Mouse (Mus musculus): ENCODE data around the gene Irf1. TPM values are rescaled to one million over a fixed set of nuclear protein-coding genes. Genes with fewer than 3 reads are reported as not detected.

Gene Irf1
- polyA plus RNA-seq, 1 experiment from 2014 or later: 3.6 TPM

GRCm38 (mm10) chr11:53779808-53780207 is 10.0 kb downstream of the Irf1 start:
- Histone ChIP-seq H3K4me1 (replicated peaks) (peaks cover 6% of the 10 kb centered on the region; the same call in 1 of the 2 replicates), H3K4me3 (no peak overlapping the region), H3K9me3 (no peaks in the 10 kb centered on the region), H3K36me3 (peaks cover 9% of the 10 kb centered on the region), H3K27me3 (ENCODE audit: insufficient read depth, poor library complexity, severe bottlenecking) (no peaks in the 10 kb centered on the region), H3K27ac (no peak overlapping the region)
- DNase-seq (ENCODE audit: low spot score): no peak
- WGBS: 92% methylated on average over 2 of the region's 2 CpGs

DNA sequence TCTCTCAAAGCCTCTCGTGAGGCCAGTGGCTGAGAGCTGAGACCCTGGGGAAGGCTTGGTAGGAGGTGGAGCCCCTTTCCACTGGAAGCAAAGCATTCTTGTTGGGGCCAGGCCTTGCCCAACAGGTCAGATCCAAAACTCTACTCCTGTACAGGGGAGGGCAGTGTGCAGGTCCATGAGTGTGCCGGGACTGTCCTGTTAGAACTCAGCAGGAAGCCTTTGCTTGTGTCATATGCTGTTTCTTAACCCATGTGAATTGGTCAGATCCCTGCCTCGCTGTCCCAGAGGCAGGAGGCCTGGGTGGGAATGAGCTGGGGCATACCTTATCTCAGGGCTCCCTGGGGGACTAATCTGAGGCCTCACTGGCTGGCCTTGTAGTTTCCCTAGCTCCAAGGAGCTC is 10.4 kb downstream of the Irf1 start:
- no peak overlapping the region for H3K4me3 ChIP-seq
- H3K27ac ChIP-seq: no peak overlapping the region
- H3K4me1 ChIP-seq (replicated peaks): peaks cover 6% of the 10 kb centered on the region; the same call in 1 of the 2 replicates
- no peaks in the 10 kb centered on the region for H3K9me3 ChIP-seq
- 63% methylated on average over 3 of the region's 3 CpGs for WGBS
- peaks cover 9% of the 10 kb centered on the region for H3K36me3 ChIP-seq
- H3K27me3 ChIP-seq (ENCODE audit: insufficient read depth, poor library complexity, severe bottlenecking): no peaks in the 10 kb centered on the region
- no peak for DNase-seq (ENCODE audit: low spot score)

DNA sequence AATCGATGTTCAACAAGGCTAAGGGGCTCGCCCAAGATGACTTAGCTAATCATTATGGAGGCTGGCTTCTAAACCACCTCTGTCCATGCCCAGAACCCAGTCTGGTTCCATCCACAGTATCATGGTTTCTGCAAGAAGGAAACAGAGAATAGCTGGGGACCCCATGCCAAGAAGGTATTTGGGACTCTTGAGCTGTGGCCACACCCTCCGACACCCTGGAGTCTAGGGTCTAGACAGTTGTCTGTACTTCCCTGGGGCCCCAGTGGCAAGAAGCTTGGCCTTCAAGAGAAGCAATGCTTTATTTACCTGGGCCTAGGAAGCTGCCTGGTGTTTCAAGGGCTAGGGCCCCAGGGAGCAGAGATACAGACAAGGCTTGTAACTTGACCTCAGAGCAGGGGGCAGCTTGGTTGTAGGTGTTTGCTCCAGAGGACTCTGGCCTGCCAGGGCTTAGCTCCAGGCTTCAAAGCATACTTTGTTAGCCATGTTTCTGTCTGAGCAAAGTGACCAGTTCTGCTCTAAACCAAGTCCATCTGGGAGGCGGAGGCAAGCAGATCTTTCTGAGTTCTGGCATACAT is 11.5 kb downstream of the Irf1 start:
- Histone ChIP-seq H3K27ac (no peak overlapping the region), H3K36me3 (peaks cover 4% of the 10 kb centered on the region), H3K4me1 (replicated peaks) (peaks cover 6% of the 10 kb centered on the region; the same call in 1 of the 2 replicates), H3K27me3 (ENCODE audit: insufficient read depth, poor library complexity, severe bottlenecking) (no peaks in the 10 kb centered on the region), H3K9me3 (no peaks in the 10 kb centered on the region), H3K4me3 (no peak overlapping the region)
- no peak for DNase-seq (ENCODE audit: low spot score)
- WGBS: 88% methylated on average over 4 of the region's 4 CpGs

GRCm38 (mm10) chr11:53781964-53782363 is 12.2 kb downstream of the Irf1 start:
- DNase-seq (ENCODE audit: low spot score): no peak
- no peak overlapping the region for H3K4me3 ChIP-seq
- H3K27ac ChIP-seq: no peak overlapping the region
- peaks cover 6% of the 10 kb centered on the region; the same call in 1 of the 2 replicates for H3K4me1 ChIP-seq (replicated peaks)
- no peaks in the 10 kb centered on the region for H3K36me3 ChIP-seq
- H3K9me3 ChIP-seq: no peaks in the 10 kb centered on the region
- H3K27me3 ChIP-seq (ENCODE audit: insufficient read depth, poor library complexity, severe bottlenecking): no peaks in the 10 kb centered on the region
- 91% methylated on average over 7 of the region's 7 CpGs for WGBS

DNA sequence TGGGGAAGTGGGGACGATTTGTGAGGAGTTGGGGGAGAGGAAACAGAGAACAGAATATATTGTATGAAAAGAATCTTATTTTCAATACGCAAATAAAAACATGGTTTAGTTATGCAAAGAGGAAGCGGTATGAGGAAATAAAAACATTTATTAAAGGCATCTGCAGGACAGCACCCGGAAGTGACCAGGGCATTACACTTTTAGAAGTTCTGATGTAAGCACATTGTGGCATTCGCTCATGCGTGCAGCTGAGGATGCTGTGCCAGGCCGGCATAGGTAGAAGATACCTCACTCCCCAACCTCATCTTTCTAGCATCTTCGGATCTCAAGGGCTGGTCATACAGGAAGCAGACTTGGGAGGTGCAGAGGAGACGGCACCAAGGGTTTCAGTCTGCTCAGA is 13.5 kb downstream of the Irf1 start:
- no peaks in the 10 kb centered on the region for H3K36me3 ChIP-seq
- no peaks in the 10 kb centered on the region for H3K9me3 ChIP-seq
- DNase-seq (ENCODE audit: low spot score): no peak
- peaks cover 12% of the 10 kb centered on the region for H3K4me1 ChIP-seq (replicated peaks)
- no peak overlapping the region for H3K4me3 ChIP-seq
- H3K27me3 ChIP-seq (ENCODE audit: insufficient read depth, poor library complexity, severe bottlenecking): no peaks in the 10 kb centered on the region
- H3K27ac ChIP-seq: no peak overlapping the region
- 88% methylated on average over 9 of the region's 9 CpGs for WGBS

- no peaks in the 10 kb centered on the region for H3K9me3 ChIP-seq
- no peak overlapping the region for H3K4me3 ChIP-seq
- DNase-seq (ENCODE audit: low spot score): no peak
- 86% methylated on average over 3 of the region's 3 CpGs for WGBS
- H3K27ac ChIP-seq: no peak overlapping the region
- H3K36me3 ChIP-seq: no peaks in the 10 kb centered on the region
- no peaks in the 10 kb centered on the region for H3K27me3 ChIP-seq (ENCODE audit: insufficient read depth, poor library complexity, severe bottlenecking)
- H3K4me1 ChIP-seq (replicated peaks): peaks cover 24% of the 10 kb centered on the region
Measured at GRCm38 (mm10) chr11:53785311-53785936, 15.6 kb downstream of the Irf1 start.

GRCm38 (mm10) chr11:53786058-53787031 is 16.5 kb downstream of the Irf1 start:
- H3K9me3 ChIP-seq: no peaks in the 10 kb centered on the region
- 86% methylated on average over 13 of the region's 13 CpGs for WGBS
- no peak overlapping the region for H3K27ac ChIP-seq
- H3K4me3 ChIP-seq: no peak overlapping the region
- H3K4me1 ChIP-seq (replicated peaks): peaks cover 24% of the 10 kb centered on the region
- H3K36me3 ChIP-seq: no peaks in the 10 kb centered on the region
- no peak for DNase-seq (ENCODE audit: low spot score)
- H3K27me3 ChIP-seq (ENCODE audit: insufficient read depth, poor library complexity, severe bottlenecking): no peaks in the 10 kb centered on the region

GRCm38 (mm10) chr11:53788196-53788595 is 18.4 kb downstream of the Irf1 start:
- Histone ChIP-seq H3K9me3 (no peaks in the 10 kb centered on the region), H3K36me3 (no peaks in the 10 kb centered on the region), H3K4me3 (no peak overlapping the region), H3K27me3 (ENCODE audit: insufficient read depth, poor library complexity, severe bottlenecking) (no peaks in the 10 kb centered on the region), H3K27ac (0 out of 2 replicates have a peak overlapping the region, but pooled peaks have one; percentile 43), H3K4me1 (replicated peaks) (peaks cover 24% of the 10 kb centered on the region)
- 58% methylated on average over 8 of the region's 8 CpGs for WGBS
- peak; percentile 38 for DNase-seq (ENCODE audit: low spot score)

- Histone ChIP-seq H3K27ac (no peak overlapping the region), H3K36me3 (no peaks in the 10 kb centered on the region), H3K27me3 (ENCODE audit: insufficient read depth, poor library complexity, severe bottlenecking) (no peaks in the 10 kb centered on the region), H3K4me1 (replicated peaks) (peaks cover 24% of the 10 kb centered on the region), H3K9me3 (no peaks in the 10 kb centered on the region), H3K4me3 (no peak overlapping the region)
- 74% methylated on average over 3 of the region's 3 CpGs for WGBS
- no peak for DNase-seq (ENCODE audit: low spot score)
Measured at GRCm38 (mm10) chr11:53789277-53789676, 19.5 kb downstream of the Irf1 start.

- no peak for DNase-seq (ENCODE audit: low spot score)
- Histone ChIP-seq H3K36me3 (no peaks in the 10 kb centered on the region), H3K4me1 (replicated peaks) (peaks cover 54% of the 10 kb centered on the region), H3K27ac (no peak overlapping the region), H3K27me3 (ENCODE audit: insufficient read depth, poor library complexity, severe bottlenecking) (no peaks in the 10 kb centered on the region), H3K4me3 (no peak overlapping the region), H3K9me3 (no peaks in the 10 kb centered on the region)
- 84% methylated on average over 3 of the region's 3 CpGs for WGBS
Measured at GRCm38 (mm10) chr11:53792986-53793385, 23.2 kb downstream of the Irf1 start.

DNA sequence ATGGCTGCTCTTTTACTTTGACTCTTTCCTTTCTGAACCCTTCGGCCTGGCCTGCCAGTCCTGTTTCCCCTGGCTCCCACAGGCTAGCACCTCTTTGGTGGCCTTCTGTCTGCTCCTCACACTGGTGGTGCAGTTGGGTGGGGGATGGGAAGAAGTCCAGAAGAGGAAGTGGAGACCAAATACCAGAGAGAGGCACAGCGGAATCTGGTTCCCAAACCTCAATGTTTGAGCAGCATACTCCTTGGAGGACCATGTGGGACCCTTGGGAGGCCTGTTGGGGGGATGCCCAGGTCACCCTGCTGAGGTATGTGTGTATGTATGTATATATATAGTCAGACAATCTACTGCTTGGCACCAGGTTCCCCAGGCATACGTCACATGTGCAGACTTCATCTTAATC is 24.2 kb downstream of the Irf1 start:
- H3K9me3 ChIP-seq: no peaks in the 10 kb centered on the region
- H3K27ac ChIP-seq: no peak overlapping the region
- H3K27me3 ChIP-seq (ENCODE audit: insufficient read depth, poor library complexity, severe bottlenecking): no peaks in the 10 kb centered on the region
- no peak for DNase-seq (ENCODE audit: low spot score)
- peaks cover 45% of the 10 kb centered on the region for H3K4me1 ChIP-seq (replicated peaks)
- no peaks in the 10 kb centered on the region for H3K36me3 ChIP-seq
- 77% methylated on average over 3 of the region's 3 CpGs for WGBS
- H3K4me3 ChIP-seq: no peak overlapping the region

DNA sequence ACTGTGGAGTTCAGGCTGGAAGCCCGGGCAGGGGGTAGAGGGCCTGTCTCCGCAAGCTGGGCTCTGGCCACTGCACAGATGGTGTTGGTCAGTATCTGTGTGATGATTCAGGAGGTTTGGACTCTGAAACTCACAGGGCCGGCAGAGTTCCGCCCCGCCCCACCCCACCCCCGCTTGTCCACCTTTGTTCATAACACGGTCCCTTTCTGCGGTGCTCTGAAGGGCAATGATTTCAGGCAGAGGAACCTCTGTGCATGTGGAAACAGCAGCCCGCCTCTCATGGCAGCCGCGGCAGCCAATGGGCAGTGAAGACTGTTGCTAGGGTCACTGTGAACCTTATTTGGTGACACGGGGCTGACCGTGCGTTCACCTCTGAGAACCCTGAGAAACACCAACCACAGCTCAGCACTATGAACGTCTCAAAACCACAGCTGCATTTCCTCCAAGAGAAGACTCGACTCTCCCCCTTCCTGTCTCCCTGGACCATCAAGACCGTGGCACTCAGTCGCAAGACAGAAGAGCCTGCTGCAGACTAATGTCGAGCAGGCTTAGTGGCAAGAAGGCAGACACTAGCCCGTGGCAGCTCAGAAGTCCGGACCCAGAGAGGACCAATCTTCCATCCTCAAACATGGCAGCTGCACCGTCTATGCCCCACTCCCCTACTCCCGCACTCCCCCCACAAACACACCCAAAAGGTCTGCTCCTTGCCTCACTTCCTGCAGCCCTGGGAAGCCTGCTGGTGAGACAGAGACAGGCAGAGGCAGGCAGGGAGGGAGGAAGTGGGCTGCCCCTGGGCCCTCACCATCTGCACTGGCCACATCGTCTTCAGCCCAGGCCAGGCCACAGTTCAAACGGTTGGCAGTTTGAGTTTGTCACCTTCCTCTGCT is 25.1 kb downstream of the Irf1 start:
- no peaks in the 10 kb centered on the region for H3K36me3 ChIP-seq
- WGBS: 70% methylated on average over 25 of the region's 25 CpGs
- H3K4me3 ChIP-seq: no peak overlapping the region
- H3K4me1 ChIP-seq (replicated peaks): peaks cover 39% of the 10 kb centered on the region
- H3K27me3 ChIP-seq (ENCODE audit: insufficient read depth, poor library complexity, severe bottlenecking): no peaks in the 10 kb centered on the region
- H3K9me3 ChIP-seq: no peaks in the 10 kb centered on the region
- peak overlapping the region; percentile 62 for H3K27ac ChIP-seq
- DNase-seq (ENCODE audit: low spot score): no peak

Measured in hindbrain, embryonic 10.5 days (tissue).